Mouse (Mus musculus) heart, postnatal 0 days (tissue): ENCODE measurements at regions not wholly inside any gene's neighbourhood (a gene's known extent, or its start where the extent isn't known, plus 50 kb on each side); places are given as distances from the start of the nearest gene placed in this dataset.
"Not testable (repeated sequence)": the region's sequence is repeated elsewhere in the genome, so short reads cannot be mapped to it uniquely, and the experiment has no call there.

ENCODE experiments used
- CTCF ChIP-seq: IDR thresholded peaks from 2 replicates; pipeline ENCODE4 v1.5.1; 2016; ENCODE audit warnings: antibody characterized with exemption, control low read depth, low read depth
- EP300 ChIP-seq: IDR thresholded peaks from 2 replicates; pipeline ENCODE4 v1.6.1; 2016; ENCODE audit warnings: antibody characterized with exemption, low read depth

- not testable (repeated sequence) for TF ChIP-seq EP300, CTCF
These were observed 229.5 kb upstream of the Sfrp2 start for GRCm38 (mm10) chr3:83536624-83537023.
